Mouse (Mus musculus) liver, adult (tissue): ENCODE measurements around the gene Slc12a8.

Experiments
- GATA4 ChIP-seq: IDR thresholded peaks from 2 replicates; pipeline ENCODE4 v1.6.1; 2014; ENCODE audit warnings: mild to moderate bottlenecking, low read length; ENCODE audit not compliant: insufficient replicate concordance

The Slc12a8 gene

DNA sequence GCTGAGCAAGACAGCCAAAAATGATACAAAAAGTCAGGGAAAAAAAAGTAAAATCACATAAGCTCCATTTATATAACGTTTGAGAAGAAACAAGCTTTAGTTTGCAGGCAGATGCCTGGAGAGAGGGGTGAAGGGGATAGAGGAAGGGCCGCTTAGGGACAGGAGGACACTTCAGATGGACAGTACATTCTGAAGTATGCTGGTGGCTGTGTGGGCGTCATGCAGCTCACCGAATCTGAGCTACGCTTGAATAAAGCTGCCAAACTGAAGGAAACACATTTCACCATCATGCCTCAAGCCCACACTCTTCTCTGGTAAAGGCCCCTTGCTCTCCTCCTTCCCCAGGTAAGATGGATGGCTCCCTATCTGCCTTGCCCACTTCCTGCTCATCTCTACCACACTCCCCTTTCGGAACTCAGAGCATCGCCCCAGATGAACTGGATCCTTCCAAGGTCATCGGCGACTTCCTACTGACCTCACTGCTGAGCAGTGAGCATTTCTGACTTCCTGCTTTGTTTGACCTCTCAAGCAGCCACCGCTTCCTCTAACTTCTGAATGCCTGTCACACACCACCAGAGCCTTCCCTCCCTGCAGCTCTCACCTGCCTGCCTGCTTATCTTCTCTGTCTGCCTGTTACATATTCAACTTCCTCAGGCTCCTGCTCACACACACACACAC lies 74.4 kb downstream of the Slc12a8 start:
- peak; percentile 7; the same call in 1 of the 2 replicates for TF ChIP-seq GATA4

GRCm38 (mm10) chr16:33592286-33592685 lies 75.2 kb downstream of the Slc12a8 start:
- TF ChIP-seq GATA4: no peak

- no peak for TF ChIP-seq GATA4
Measured at GRCm38 (mm10) chr16:33593467-33593866, 76.3 kb downstream of the Slc12a8 start.

GRCm38 (mm10) chr16:33594037-33594771 lies 77.1 kb downstream of the Slc12a8 start:
- TF ChIP-seq GATA4: peak; percentile 58; the same call in 1 of the 2 replicates

DNA sequence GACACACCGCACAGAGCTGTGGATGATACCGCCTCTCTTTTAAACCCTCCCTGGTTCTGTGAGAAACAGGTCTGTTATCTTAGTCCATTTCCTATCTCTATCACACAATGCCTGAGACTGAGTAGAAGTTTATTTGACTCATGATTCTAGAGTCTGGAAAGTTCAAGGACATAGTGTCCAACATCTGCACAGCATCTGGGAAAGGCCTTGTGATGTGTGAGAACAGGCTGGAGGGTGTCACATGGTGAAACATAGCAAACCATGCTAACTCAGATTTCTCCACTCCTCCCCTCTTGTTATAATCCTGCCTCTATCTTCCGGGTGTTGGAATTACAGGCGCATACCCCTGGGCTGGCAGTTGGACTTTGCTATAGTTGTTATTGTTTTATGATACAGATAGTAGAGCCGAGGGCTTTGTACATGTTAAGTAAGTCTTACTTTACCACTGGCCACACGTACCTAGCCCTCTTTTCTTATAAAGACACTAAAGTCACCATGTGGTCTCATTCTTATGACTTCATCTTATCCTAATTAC lies 78.2 kb downstream of the Slc12a8 start:
- peak; percentile 32; the same call in 1 of the 2 replicates for TF ChIP-seq GATA4

GRCm38 (mm10) chr16:33596213-33596612 lies 79.1 kb downstream of the Slc12a8 start:
- no peak for TF ChIP-seq GATA4

DNA sequence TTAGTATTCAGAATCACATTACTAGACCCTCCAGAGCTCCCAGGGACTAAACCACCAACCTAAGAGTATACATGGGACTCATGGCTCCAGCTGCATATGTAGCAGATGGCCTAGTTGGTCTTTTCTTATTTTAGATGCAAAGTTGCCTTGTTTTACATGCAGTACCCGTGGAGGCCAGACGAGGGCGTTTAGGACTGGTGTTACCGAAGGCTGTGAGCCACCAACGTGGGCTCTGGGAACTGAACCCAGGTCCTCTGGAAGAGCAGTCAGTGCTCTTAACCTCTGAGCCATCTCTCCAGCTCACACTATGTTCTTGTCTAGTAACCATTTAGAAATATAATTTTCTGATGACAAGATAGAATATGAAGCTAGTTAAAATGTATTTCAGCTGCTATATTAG lies 83.1 kb downstream of the Slc12a8 start:
- no peak for TF ChIP-seq GATA4

- TF ChIP-seq GATA4: no peak
Measured at GRCm38 (mm10) chr16:33601299-33601698, 84.2 kb downstream of the Slc12a8 start.

GRCm38 (mm10) chr16:33605647-33606596 lies 88.8 kb downstream of the Slc12a8 start:
- TF ChIP-seq GATA4: no peak

- no peak for TF ChIP-seq GATA4
Measured at GRCm38 (mm10) chr16:33606691-33607532, 89.8 kb downstream of the Slc12a8 start.

DNA sequence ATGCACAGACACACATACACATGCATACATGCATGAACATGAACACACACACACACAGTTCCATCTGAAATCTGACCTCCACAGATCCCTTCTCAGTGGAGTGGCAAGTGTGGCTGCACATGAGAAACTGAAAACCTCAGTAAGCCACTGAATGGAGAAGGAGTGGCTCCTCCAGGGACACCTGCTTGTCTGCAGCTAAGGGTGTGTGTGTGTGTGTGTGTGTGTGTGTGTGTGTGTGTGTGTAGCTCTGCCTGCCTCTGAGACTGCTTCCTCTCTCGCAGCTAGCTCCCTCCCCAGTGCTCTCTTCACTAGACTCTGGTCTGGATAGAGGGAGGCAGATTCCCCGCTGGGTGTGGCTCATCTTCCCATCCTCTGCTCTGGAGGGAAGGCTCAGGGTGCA lies 92.4 kb downstream of the Slc12a8 start:
- no peak for TF ChIP-seq GATA4

DNA sequence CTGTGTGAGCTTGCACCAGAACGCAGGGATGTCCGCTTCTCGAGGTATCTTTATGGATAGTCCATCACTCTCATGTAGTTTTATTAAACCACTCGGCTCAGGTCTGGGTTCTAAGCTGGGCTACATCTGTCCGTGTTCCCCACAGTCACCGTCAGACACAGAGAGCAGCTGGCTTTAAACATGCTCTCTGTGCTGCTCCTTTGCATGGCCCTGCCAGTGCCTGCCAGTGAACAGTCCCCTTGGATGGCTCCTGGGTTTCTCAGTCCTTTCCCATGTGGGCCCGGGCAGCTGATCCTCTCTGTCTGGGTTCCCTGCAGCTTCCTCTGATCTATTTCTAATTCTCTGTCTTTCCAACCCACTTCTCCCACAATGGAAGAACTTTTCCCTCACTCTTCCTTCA lies 93.3 kb downstream of the Slc12a8 start:
- no peak for TF ChIP-seq GATA4

DNA sequence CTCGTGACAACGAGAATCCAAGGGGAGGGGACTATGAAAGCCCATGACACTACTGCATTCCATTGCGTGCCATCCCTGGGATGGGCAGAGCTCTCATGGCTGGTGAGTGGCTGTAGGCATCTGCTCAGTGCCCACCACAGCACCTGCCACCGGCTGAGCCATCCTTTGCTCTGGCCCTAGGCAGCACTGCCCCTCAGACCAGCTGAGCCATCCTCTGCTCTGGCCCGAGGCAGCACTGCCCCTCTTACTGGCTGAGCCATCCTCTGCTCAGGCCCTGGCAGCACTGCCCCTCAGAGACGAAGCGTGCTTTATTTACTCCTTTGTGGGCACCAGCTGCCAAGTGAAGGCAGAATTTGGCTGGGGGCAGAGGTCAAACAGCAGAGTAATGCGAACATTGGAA lies 94.2 kb downstream of the Slc12a8 start:
- no peak for TF ChIP-seq GATA4

GRCm38 (mm10) chr16:33612056-33612770 lies 95.1 kb downstream of the Slc12a8 start:
- TF ChIP-seq GATA4: no peak
